Mouse (Mus musculus) cerebellum, postnatal 25 days (tissue): Measurements from ENCODE around the gene Nr1h4.
A peak's percentile ranks its signal among the peaks of the same experiment; 100 is the strongest.
"Not testable (repeated sequence)": the region's sequence is repeated elsewhere in the genome, so short reads cannot be mapped to it uniquely, and the experiment has no call there.

Experiments used
- DNase-seq, 2 experiments: peaks; one replicate each; pipeline ENCODE4 v3.0.0; 2021; ENCODE audit warnings: mixed read lengths in 2 of 2

Nr1h4 gene

DNA sequence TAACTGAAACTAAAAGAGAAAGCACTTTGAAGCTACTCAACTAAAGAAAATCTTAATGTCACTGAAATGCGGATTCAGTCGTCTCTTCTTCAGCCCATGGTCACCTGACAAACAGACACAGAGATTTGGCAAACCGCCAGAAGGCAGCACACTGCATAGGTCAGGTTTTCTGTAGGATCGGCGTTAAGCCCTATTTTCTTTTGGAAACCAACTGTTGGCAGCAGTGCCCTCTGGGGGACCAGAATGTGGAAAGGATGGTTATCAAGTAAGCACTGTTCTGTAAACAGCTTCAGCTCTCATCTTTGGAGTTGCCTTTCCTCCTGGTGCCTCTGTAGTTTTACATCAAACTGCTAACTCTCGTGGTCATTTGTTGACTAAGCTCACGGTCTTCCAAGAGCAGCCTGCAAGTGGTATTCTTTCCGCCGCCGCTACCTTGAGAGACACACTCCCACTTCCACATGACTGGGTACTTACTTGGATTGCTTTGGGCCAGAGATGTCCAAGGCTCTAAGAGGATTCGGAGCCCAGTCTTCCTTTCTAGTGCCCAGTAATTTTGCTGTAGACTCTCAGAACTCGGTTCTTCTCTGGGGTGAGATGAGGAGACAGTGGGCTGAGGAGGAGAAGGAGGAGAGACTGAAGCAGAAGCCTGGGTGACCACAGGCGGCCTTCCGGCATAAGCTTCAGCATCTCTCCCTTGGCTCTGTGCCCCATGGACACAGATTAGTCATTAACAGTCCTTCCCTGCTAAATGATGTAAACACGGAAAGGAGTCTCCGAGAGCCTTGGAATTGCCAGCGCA, at the start of gene Nr1h4:
Nr1h4 (minus strand) TSS at position 657 of the 799 bp plus-strand sequence.
- peak; percentile 62 to 78 for DNase-seq

GRCm38 (mm10) chr10:89578801-89579200, 45.4 kb upstream of the Nr1h4 start:
- DNase-seq: no peak

DNA sequence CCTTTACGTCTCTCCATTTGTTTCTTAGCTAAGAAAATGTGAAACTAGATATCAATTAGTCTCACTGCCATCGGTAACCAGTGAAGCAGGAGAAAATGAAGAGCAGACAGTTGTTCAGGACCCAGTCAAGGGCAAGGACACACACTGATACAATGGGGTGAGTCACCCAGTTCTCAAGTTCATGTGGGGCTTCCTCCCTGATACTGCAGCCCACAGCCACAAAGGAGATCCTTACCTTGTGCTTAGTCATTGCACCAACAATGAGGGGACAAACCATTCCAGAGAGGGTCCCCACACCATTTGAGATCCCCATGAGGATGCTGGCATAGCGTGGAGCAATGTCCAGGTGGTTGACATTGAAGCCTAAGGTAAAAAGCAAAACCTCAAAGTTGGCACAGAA, 44.3 kb upstream of the Nr1h4 start:
- no peak for DNase-seq

DNA sequence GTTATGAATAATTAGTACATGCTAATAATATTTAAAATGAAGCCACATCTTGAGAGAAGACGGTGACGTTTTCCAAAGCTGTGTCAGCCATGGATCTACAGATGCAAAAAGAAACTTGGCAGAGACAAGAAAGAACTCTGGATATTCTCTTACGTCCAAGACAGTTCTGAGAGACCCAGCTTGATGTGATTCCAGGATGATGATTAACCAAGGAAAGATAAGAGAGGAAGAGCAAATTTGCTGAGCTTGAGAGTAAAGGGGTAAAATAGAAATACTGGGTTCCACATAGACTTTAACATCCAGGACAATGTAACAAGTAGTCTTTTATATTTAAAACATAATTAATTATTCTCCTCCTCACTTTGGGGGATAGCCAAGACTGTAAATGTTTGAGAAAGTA, 40.0 kb upstream of the Nr1h4 start:
- DNase-seq: no peak

DNA sequence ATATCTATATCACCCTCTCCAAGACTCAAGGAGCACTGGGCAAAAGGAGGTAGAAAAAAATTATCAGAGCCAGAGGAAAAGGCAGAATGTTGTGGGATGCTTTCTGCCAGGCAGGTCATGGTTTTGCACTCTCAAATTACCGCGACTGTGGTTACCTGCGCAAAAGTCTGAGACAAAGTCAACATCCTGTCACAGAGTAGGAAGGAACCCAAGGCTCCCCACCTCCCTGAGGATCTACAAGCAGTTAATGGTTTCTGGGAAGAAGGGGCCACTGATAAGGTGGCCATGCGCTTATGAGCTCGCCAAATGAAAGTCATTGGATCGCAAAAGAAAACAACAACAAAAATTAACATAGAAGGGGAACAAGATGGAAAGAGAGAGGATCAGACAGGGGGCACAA, 39.6 kb upstream of the Nr1h4 start:
- no peak for DNase-seq

DNA sequence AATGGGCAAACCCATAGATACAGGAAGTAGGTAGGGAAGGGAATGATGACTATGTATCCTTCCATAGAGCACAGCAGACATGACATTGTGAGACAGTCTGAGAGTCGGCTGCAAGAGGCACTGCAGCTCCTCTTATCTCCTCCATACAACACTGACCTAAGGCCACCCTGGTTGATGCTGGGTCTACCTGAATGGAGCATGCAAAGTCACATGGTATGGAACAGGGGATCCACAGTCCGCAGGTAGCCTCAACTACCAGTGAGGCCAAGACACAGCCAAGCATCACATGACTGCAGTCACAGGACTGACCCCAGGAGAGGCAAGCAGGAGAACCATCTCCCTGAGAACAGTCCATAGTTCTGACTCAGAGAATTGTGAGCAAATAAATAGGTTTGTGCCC, 34.0 kb upstream of the Nr1h4 start:
- no peak for DNase-seq

- DNase-seq: no peak
Observed at GRCm38 (mm10) chr10:89565301-89566022, 32.1 kb upstream of the Nr1h4 start.

GRCm38 (mm10) chr10:89562113-89562512, 28.7 kb upstream of the Nr1h4 start:
- DNase-seq: no peak

DNA sequence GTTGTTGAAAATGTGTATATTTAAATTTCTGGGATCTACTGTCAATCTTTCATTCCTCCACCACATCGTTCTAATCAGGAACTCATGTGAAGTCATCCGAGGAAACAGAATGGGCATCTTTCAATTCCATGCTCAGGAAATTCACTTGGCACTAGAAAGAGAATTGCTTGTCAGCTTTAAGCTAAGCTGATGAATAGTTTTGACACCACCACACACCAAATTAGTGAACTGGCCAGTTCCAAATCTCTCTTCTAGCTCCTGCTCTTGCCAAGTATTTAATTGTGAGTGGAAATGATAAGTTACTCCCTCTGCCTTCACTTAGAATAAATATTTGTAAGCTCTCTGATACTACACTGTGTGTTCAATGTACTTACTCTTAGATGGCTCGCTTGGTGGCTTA, 26.0 kb upstream of the Nr1h4 start:
- no peak for DNase-seq

DNA sequence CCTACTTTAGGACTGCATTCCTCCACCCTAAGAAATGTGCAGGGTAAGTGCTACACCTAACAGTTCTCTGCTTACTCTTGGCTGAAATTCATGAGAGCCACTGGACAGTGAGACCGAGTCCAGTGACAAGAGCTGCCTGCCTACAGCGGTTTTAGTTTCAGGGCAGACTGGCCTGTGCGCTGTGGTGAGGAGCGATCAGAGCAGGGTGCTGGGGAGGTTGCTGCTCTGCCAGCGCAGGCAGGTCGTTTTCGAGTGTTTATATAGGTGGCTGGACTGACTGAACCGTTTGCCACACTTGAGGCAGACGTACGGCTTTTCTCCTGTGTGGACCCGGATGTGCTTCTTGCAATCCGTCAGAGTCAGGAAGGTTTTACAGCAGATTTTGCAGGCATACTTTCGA, 21.5 kb upstream of the Nr1h4 start:
- DNase-seq: not testable (repeated sequence)

- DNase-seq: not testable (repeated sequence)
Observed at GRCm38 (mm10) chr10:89553855-89554254, 20.5 kb upstream of the Nr1h4 start.

DNA sequence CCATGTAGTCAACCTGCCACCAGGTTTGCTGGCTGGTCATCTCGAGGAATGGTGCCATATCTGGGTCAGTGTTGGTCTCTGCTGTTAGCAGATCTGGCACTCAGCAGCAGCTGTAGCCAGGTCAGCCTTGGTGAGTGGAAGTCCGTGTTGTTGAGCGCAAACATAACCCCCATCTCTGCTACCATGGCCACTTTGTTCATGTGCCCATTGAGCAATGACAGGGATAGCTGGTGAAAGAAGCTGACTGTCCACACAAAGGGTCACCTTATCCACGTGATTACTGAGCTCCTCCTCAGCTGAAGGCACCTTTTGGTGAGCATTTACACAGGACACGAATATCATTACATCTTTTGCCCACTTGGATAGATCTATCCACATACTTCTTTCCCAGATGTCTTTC, 19.6 kb upstream of the Nr1h4 start:
- DNase-seq: no peak

GRCm38 (mm10) chr10:89551657-89552056, 18.3 kb upstream of the Nr1h4 start:
- DNase-seq: no peak

GRCm38 (mm10) chr10:89548028-89548427, 14.6 kb upstream of the Nr1h4 start:
- no peak for DNase-seq

GRCm38 (mm10) chr10:89546989-89547388, 13.6 kb upstream of the Nr1h4 start:
- DNase-seq: no peak

DNA sequence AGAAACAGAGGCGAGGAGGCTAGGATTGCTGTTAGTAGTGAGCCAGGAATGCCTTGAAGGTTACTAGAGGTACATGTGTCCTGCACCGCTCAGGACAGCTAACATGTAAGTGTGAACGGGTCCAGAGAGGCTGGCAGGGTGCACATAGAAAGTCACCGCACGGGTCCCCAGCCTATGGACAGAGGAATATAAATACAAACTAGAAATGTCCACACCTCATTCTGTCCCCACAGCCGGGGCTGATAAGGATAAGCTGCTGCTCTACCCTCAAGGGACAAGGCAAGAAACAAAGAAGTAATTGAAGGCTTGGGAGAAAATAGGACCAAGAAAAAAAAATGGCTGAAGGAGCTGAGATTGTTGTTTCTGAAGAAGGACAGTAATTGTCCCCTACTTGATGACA, 10.5 kb upstream of the Nr1h4 start:
- no peak for DNase-seq

GRCm38 (mm10) chr10:89542321-89542720, 8.9 kb upstream of the Nr1h4 start:
- no peak for DNase-seq

DNA sequence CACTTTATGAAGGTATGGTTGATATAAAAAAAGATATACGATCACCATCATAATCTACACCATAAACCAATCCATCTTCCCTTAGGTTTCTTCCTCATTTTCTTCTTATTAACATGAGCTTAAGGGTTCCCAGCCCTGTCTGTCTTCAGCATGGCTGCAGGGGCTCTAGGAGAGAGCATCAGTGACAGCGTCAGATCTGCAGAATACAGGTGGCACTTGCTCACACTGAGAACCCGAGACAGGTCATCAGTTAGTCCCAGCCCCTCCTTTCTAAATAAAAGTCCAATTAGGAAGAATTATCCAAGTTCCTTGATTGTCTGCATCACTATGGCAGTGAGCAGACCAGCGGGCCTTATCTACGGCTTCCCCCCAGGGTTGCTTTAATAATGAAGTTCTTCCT, 934 bp downstream of the Nr1h4 start:
- DNase-seq: peak in 1 of 2 experiments; percentile 6

- DNase-seq: peak in 1 of 2 experiments; percentile 6
Observed at GRCm38 (mm10) chr10:89531976-89532375, 1.4 kb downstream of the Nr1h4 start.

DNA sequence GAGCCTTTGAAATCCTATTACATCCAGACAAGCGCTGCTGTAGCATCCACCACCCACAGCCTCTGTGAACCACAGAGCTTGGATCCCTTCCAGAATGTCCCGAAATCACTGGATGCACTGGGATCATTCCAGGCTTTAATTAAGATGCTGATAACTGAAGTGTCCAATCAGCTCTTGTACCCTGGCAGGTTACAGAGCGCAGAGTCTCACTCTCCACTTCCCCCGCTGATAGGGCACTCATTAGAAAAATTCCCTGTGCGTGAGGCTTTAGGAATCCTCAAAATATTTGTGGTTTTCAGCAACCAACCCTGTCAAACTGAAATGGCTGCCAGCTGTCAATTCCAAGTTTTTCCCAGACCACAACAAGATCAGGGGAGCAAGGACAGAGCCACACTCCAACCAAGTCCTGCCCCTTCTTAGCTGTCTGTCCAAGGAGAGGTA, 2.2 kb downstream of the Nr1h4 start:
- peak in 1 of 2 experiments; percentile 7 for DNase-seq

- DNase-seq: no peak
Observed at GRCm38 (mm10) chr10:89527054-89527453, 6.3 kb downstream of the Nr1h4 start.

- DNase-seq: no peak
Observed at GRCm38 (mm10) chr10:89525823-89526222, 7.6 kb downstream of the Nr1h4 start.

- DNase-seq: no peak
Observed at GRCm38 (mm10) chr10:89522481-89522880, 10.9 kb downstream of the Nr1h4 start.

DNA sequence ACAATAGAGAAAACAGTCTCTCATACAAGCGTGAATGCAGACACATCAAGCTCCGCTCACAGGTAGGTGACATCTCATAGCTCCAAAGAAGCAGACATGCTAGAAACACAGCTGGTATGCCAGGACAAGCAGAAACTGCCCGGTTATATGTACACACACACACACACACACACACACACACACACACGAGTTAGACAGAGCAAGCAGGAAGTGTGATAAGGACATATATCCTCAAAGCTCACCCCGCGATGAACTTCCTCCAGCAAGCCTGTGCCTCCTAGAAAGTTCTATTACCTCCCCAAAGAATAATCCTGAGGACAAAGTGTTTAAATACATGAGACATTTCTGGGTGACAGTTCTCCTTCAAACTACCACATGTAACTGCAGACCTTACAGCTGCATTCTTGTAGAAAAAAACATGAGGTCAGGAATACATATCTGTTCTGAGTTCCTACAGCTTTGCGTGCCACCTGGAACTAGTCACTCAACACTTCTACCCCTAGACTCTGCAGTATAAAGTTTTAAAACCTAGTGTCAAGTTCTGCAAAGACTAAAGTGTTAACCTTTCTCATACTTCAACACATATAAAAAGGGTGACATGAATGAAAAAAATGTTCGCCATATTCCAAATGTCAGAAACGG, 11.5 kb downstream of the Nr1h4 start:
- no peak for DNase-seq
